Mouse (Mus musculus): ENCODE results near the gene Gpatch8. TPM values are rescaled to one million over a fixed set of nuclear protein-coding genes. Genes with fewer than 3 reads are reported as not detected.

Gene Gpatch8
- polyA plus RNA-seq (2015; fragmentation: Nextera tagmentation; extraction: Ambion mirVana): 20.4 and 21.3 TPM in 2 replicates

GRCm38 (mm10) chr11:102556031-102556715 lies at the start of gene Gpatch8:
TSS of gene Gpatch8 (minus strand) at chr11:102556392.

GRCm38 (mm10) chr11:102604010-102604584 lies 47.9 kb upstream of the Gpatch8 start, which contains the start of gene Fzd2:
TSS of gene Fzd2 (plus strand) at chr11:102604396.

GRCm38 (mm10) chr11:102579165-102580033 lies 23.2 kb upstream of the Gpatch8 start, which contains the start of gene Gm11627:
TSS of gene Gm11627 (minus strand) at chr11:102579461.

GRCm38 (mm10) chr11:102469648-102470357 lies 86.4 kb downstream of the Gpatch8 start, which contains the start of gene Itga2b:
TSS of gene Itga2b (minus strand) at chr11:102470122.

GRCm38 (mm10) chr11:102447497-102447896 lies 108.7 kb downstream of the Gpatch8 start, which contains the start of gene Fam171a2:
TSS of gene Fam171a2 (minus strand) at chr11:102447682.

GRCm38 (mm10) chr11:102430121-102431017 lies 125.8 kb downstream of the Gpatch8 start, which contains the start of gene Grn:
TSS of gene Grn (plus strand) at chr11:102430315.

Other genes starting within 250 kb of the Gpatch8 start
- gene Ubtf, start 236.7 kb downstream of the Gpatch8 start, polyA plus RNA-seq (2015; fragmentation: Nextera tagmentation; extraction: Ambion mirVana): 38.5 and 48.7 TPM in 2 replicates
- 1.1 and 2.6 TPM in 2 replicates for gene Slc4a1, start 190.2 kb downstream of the Gpatch8 start, polyA plus RNA-seq (2015; fragmentation: Nextera tagmentation; extraction: Ambion mirVana)
- 1.00 and 1.1 TPM in 2 replicates for gene Rundc3a, start 163.0 kb downstream of the Gpatch8 start, polyA plus RNA-seq (2015; fragmentation: Nextera tagmentation; extraction: Ambion mirVana)
- gene Slc25a39, start 148.4 kb downstream of the Gpatch8 start, polyA plus RNA-seq (2015; fragmentation: Nextera tagmentation; extraction: Ambion mirVana): 129 and 150 TPM in 2 replicates
- gene Grn, start 126.1 kb downstream of the Gpatch8 start, polyA plus RNA-seq (2015; fragmentation: Nextera tagmentation; extraction: Ambion mirVana): 269 and 325 TPM in 2 replicates
- gene Fam171a2, start 108.7 kb downstream of the Gpatch8 start, polyA plus RNA-seq (2015; fragmentation: Nextera tagmentation; extraction: Ambion mirVana): 1.9 and 2.3 TPM in 2 replicates
- gene Itga2b, start 86.3 kb downstream of the Gpatch8 start, polyA plus RNA-seq (2015; fragmentation: Nextera tagmentation; extraction: Ambion mirVana): 4.1 and 9.6 TPM in 2 replicates
- gene Gm11627, start 23.1 kb upstream of the Gpatch8 start, polyA plus RNA-seq (2015; fragmentation: Nextera tagmentation; extraction: Ambion mirVana): 79.0 and 84.2 TPM in 2 replicates
- gene Fzd2, start 48.0 kb upstream of the Gpatch8 start, polyA plus RNA-seq (2015; fragmentation: Nextera tagmentation; extraction: Ambion mirVana): 29.2 and 37.8 TPM in 2 replicates
- 0.10 and 0.26 TPM in 2 replicates for gene Meioc, start 107.3 kb upstream of the Gpatch8 start, polyA plus RNA-seq (2015; fragmentation: Nextera tagmentation; extraction: Ambion mirVana)
- gene Ccdc43, start 141.4 kb upstream of the Gpatch8 start, polyA plus RNA-seq (2015; fragmentation: Nextera tagmentation; extraction: Ambion mirVana): 17.4 and 22.5 TPM in 2 replicates
- 0.72 and 0.74 TPM in 2 replicates for gene Adam11, start 205.0 kb upstream of the Gpatch8 start, polyA plus RNA-seq (2015; fragmentation: Nextera tagmentation; extraction: Ambion mirVana)